Mouse (Mus musculus) central nervous system, embryonic 11.5 days (tissue): Measurements from ENCODE around the gene Magea8. TPM values are rescaled to one million over a fixed set of nuclear protein-coding genes. Genes with fewer than 3 reads are reported as not detected.

Source experiments
- polyA plus RNA-seq: library from polyadenylated mRNA; depleted of rRNA; stranded (reverse); fragments of >200 nt; gene quantifications from 2 replicates; pipeline ENCODE4 v1.2.3, GENCODE M21; 2012; rRNA removed

Gene Magea8
- polyA plus RNA-seq: not detected in 2 replicates

GRCm38 (mm10) chrX:154995750-154996149 lies at the start of gene Magea8:
Magea8 (minus strand) TSS chrX:154995850.

GRCm38 (mm10) chrX:154949405-154949804 lies 46.2 kb downstream of the Magea8 start, which contains the start of gene Magea3:
Magea3 (minus strand) TSS chrX:154949505.

GRCm38 (mm10) chrX:154935887-154936286 lies 59.8 kb downstream of the Magea8 start, which contains the start of gene Magea6:
Magea6 (minus strand) TSS chrX:154935987.

Other genes with a start within 250 kb of the Magea8 start
- gene Cldn34b1, start 105.6 kb downstream of the Magea8 start, polyA plus RNA-seq: not detected in 2 replicates
- not detected in 2 replicates for gene Magea6, start 59.9 kb downstream of the Magea8 start, polyA plus RNA-seq
- gene Magea3, start 46.3 kb downstream of the Magea8 start, polyA plus RNA-seq: not detected in 2 replicates
- gene Magea5, start 67.3 kb upstream of the Magea8 start, polyA plus RNA-seq: not detected in 2 replicates
- not detected in 2 replicates for gene Magea1, start 93.9 kb upstream of the Magea8 start, polyA plus RNA-seq
- not detected in 2 replicates for gene Magea2, start 97.8 kb upstream of the Magea8 start, polyA plus RNA-seq
- not detected in 2 replicates for gene Cldn34b2, start 132.6 kb upstream of the Magea8 start, polyA plus RNA-seq
- gene Sat1, start 220.6 kb upstream of the Magea8 start, polyA plus RNA-seq: 51.2 and 52.7 TPM in 2 replicates